Mouse (Mus musculus): ENCODE measurements around the gene Ap1ar. TPM values are rescaled to one million over a fixed set of nuclear protein-coding genes. Genes with fewer than 3 reads are reported as not detected.

The Ap1ar gene
- 1 to 10 TPM; 1.1 to 8.8 TPM for polyA plus RNA-seq (2012; fragmentation: generic; extraction: Trizol)

GRCm38 (mm10) chr3:127837154-127837865, at the start of gene Ap1ar:
Gene Ap1ar, minus strand, starts transcription at chr3:127837523.

DNA sequence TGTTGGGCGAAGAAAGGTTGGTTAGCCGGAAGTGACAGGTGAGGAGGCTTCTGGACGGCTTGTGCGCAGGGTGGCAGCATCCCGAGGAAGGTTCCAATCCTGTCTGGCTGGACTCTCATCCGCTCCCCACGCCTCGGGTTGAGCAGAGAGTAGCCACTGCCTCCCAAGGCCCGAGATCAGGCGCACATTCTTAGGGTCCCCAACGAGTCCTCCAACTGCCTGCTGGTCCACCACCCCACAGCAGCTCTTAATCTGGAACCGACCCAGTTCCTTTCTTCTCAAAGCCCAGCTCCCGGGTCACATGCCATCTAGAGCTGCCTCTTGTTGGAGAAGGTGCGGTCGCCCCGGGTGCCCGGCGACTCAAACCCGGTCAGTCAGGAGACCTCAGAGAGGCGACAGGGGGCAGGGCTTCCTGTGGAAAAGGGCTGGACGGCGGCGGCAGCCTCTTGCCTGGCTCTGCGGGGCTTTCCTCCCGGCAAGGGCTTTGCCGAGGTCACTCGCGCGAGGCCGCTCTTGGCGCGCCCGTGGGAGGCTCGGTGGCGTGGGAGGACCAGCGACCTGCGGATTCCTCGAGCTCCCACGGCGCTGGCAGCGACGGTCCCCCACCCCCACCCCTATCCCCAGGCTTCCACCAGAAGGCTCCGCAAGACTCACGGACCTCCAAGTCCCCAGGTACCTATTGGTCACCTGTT, 47.7 kb downstream of the Ap1ar start, which contains the start of gene Tifa:
TSS of gene Tifa (plus strand) at position 306 of the 692 bp plus-strand sequence.

GRCm38 (mm10) chr3:127780021-127780644, 57.2 kb downstream of the Ap1ar start, which contains the start of gene Alpk1:
Gene Alpk1, minus strand, starts transcription at chr3:127780527.

Other genes with a start within 250 kb of the Ap1ar start
- not detected for gene Neurog2, start 204.4 kb downstream of the Ap1ar start, polyA plus RNA-seq (2012; fragmentation: generic; extraction: Trizol)
- gene Alpk1, start 57.0 kb downstream of the Ap1ar start, polyA plus RNA-seq (2012; fragmentation: generic; extraction: Trizol) = 1 to 10 TPM in 1 of 2 experiments, under 1 TPM in 1; 0.15 to 2.7 TPM
- gene Tifa, start 47.7 kb downstream of the Ap1ar start, polyA plus RNA-seq (2012; fragmentation: generic; extraction: Trizol) = 1 to 10 TPM in 1 of 2 experiments, under 1 TPM in 1; 0.09 to 1.8 TPM
- gene Fam241a, start 58.8 kb upstream of the Ap1ar start, polyA plus RNA-seq (2012; fragmentation: generic; extraction: Trizol) = under 1 TPM; 0.38 to 0.40 TPM